Mouse (Mus musculus) frontal cortex, adult (tissue): Measurements from ENCODE around the gene Il12rb2.

ENCODE experiments used
- ATAC-seq: cut with Nextera tagmentation; 2 replicates; pipeline ENCODE4 v1.9.2; 2017; ENCODE audit warnings: mild to moderate bottlenecking, moderate library complexity, mixed read lengths; ENCODE audit not compliant: low TSS enrichment

Il12rb2 gene

DNA sequence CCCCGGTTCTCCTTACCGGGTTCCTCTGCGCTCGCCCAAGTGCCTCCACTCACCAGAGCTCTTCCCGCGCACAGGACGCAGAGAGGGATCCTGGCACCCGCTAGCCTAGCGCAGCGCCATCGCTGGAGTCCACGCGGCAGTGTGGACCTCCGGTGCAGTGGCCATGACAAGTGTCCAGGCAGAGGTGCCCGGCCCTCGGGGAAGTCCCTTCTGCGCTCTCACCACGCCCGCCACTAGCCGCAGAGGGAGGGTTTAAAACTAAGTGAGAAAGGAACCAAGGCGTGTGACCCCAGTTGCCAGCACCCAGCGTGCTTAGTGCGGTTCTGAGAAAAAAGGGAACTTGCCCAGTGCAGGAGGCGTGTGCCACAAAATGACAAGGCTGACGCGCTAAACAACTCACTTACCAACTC, at the start of gene Il12rb2:
TSS of gene Il12rb2 (minus strand) at position 207 of the 410 bp plus-strand sequence.
- peak; percentile 67 for ATAC-seq

DNA sequence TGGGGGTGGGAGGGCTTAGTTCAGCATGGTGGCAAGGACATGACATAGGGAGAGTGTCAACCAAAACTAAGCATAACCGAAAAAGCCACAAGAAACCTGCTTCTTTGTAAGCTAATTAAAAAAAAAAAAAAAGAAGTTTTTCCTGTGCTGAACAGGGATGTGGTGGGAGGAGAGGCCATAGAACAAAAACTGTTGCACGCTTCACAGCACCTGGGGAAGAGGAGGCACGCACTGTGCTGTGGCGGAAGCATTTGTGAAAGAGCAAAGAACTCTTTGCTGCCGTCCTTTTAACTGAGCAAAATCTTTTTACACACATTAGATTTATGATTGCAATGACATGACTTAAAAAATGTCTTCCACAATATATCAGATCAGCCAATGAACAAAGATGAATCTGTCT, 45.8 kb upstream of the Il12rb2 start:
- ATAC-seq, result no peak

DNA sequence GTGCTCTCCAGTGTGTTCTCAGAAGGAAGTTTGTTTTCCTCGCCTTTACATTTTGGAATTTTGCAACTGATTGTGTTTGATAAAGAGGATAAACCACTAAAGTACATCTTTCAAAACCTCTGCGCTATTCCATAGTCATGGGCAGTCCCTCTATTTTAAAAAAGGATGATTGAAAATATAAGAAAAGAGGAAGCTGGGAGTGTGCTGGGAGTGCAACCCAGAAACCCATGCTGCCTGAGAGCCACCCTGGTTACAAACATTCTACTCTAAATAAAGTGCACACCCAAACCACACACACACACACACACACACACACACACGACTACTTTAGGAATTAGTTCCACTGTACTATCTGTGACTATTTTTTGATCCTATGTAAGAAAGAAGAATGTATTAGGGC, 40.6 kb upstream of the Il12rb2 start:
- ATAC-seq, result no peak

DNA sequence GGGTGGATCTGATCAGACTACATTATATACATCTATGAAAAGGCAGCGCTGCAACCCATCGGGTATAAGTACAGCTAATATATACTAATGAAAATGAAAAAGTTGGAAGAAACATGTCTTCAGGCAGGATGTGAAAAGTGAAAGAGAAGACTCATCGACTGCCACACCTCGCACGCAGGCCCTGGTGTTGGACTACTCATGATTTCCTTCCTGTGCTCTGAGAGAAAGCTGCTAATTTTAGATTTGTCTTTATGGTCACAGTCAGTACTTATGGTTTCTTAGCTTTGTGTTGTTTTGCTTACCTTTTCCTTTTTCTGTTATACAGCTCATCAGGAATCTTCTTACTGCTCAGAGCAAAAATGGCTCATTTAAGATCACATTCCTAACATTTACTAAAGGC, 39.3 kb upstream of the Il12rb2 start:
- ATAC-seq, result no peak

DNA sequence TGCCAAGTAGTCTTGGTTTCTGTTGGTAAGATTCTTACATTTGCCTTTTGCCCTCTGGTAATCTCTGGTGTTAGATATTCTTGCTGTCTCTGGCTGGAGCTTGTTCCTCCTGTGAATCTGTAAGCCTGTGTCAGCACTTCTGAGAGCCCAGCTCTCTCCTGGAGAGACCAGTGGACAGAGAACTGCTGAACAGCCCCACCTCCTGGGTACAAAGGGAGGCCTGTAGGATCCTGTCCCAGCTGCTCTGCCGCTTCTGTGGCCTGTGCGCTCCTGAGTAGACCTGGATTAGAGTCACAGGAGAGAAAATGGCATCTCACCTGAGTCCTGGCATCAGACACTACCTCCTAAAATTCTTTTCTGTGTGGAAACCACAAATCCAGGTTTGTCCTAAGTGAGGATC, 37.4 kb upstream of the Il12rb2 start:
- no peak for ATAC-seq

DNA sequence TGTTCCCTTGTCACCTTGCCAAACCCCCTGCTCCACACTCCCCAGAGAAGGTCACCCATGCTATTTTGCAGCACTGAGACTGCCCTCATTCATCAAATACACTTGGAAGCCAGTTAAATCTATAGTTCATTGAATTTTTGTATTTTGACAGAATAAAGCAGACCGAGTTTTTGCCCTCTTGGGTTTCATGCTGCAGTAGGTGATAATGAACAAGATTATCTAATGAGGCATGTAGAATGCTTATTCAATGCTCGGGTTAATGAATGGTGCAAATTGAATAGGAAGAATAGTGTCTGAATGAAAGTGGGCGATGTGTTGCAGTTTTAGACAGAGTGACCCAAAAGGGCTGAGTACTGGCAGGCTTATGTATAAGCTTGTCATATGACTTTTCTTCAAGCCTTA, 29.3 kb upstream of the Il12rb2 start:
- ATAC-seq, result no peak

DNA sequence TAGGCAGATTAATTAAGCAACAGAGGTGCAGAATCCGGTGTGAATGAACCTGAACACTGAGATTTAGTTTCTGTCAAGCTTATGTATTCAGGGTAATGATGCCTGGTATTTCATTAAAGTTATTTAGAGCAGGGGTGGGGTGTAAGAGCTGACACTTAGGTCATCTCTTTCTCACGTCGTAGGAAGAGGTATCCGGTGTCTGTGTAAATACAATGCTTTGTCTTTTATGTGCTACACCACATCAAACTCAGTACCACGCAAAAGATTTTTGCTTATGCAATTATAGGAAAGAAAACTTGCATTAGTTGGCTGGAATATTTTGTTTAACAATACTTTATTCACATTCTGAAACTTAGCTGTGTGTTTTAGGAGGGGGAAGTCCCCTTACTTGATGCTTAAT, 23.6 kb upstream of the Il12rb2 start:
- ATAC-seq, result no peak

DNA sequence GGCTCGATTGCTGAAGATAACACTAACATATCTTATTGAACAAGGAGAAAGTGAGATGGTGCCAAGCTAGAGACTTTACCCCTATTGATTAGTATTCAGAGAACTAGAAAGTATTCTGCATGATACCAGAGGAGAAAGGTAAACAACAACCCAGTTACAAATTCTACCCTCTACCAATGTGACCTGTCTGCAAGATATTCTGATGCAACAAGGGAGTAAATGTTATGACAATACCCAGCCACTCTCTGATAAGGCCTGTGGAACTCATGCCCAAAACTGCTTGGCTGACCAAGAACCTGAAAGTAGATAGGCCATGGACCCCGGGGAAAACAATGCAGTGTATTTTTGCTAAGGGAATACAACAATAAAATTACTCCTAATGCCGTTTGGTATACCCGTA, 10.2 kb downstream of the Il12rb2 start:
- no peak for ATAC-seq

DNA sequence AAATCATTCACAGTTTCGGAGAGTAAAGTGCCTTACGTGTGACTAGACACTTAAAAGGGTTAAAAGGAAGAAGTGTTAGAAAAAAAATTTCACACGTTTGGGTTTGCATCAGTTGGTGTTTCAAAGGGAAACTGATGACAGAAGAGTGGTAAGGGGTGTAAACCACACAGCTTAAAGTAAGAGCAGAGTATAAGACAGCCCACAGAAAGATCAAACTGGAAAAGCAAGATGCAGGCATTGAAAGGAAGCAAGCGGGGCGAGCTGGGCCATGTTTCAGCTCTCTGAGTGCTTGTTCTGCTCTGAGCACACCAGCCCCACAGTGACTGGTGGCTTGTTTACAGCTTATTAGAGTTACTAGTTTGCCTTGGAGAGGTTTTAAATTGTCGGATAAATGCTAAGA, 27.9 kb downstream of the Il12rb2 start:
- ATAC-seq, result no peak

DNA sequence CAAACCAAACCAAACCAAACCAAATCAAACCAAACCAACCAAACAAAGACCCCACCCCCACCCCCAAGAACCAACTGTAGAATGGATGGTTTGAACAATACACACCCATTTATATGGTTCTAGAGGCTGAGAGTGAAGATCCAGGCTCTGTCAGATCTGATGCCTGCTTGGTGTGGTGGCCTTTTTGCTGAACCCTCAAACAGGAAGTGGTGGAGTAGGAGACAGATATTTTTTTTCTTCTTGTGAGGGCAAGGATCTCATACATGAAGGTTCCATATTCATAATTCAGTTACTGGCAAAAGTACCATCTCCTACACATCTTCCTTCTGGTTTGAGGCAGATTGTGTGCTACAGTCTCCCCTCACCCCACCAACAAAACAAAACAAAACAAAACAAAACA, 36.5 kb downstream of the Il12rb2 start:
- no peak for ATAC-seq

DNA sequence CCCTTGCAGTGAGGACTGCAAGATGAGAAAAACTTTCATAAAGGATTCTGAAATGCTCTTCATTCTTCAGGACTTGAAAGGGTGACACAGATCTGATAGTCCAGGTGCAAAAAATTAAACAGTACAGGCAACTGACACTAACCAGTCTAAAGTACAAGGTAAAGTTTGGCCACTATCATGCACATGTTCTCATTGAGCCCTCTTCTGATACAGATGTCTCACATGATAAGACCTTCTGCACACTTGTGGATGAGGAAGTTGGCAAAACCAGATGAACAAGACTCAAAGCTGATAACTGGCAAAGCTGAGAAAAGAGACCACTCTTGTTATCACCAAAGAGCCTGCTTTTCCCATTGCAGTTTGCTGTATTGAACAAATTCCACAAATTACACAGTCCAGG, 38.0 kb downstream of the Il12rb2 start:
- ATAC-seq, result no peak

DNA sequence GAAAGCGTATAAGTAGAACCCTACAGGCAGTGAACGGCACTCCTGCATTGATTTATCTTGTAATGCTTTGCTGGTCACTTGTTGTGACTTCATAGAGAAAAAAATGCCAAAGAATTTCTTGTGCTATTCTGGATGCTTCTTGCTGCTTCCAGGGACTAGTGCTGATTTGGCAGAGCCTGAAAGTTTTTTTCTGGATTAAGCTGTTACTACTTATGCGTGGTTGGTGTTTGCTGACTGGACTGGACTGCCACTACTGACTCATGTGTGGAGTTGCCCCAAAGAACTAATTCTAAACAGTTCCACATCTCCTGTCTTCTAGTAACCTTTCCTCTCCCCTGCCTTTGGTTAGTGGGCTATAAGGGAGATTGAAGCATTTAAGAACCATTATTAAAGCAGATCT, 52.2 kb downstream of the Il12rb2 start:
- peak; percentile 93 for ATAC-seq

DNA sequence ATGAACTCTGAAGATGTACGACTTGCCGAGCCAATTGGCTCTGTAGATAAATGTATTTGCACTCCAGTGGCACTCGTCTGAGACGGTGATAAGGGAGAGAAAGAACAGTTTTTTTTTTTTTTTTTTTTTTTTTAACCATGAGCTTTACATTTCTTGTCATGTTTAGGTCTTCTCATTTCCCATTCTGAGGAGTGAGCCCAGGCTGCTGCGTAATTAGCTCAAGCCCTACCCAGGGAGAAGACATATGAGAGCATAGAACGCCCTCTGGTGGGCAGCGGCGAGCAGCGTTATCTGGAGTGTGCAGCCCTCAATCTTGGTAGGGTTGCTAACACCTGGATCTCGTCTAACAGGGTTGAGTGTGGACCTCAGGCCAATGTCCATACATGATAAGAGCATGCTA, 57.5 kb downstream of the Il12rb2 start:
- ATAC-seq, result peak; percentile 87

DNA sequence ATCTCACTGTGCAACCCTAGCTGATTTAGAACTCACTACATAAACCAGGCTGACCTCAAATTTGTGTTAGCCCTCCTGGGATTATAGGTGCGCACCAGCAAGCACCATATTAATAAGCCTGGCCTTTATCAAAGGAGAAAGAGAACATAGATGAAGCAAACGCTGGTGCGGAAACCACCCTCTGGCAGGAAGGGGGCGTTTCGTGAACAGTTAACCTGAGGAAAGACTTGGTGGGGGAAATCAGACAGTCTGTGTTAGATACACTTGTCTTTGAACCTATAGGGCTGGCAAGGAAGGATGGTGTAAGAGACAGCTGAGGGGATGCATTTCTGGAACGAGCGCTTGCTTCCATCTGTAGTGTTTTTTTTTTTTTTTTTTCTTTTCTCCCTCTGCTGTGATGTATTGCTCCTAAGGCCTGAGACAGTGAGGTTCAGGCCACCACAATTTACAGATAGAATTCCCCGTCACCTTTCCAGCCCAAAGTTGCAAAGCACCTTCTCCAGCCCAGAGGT, 58.1 kb downstream of the Il12rb2 start:
- peak; percentile 29; the same call in 1 of the 2 replicates for ATAC-seq

DNA sequence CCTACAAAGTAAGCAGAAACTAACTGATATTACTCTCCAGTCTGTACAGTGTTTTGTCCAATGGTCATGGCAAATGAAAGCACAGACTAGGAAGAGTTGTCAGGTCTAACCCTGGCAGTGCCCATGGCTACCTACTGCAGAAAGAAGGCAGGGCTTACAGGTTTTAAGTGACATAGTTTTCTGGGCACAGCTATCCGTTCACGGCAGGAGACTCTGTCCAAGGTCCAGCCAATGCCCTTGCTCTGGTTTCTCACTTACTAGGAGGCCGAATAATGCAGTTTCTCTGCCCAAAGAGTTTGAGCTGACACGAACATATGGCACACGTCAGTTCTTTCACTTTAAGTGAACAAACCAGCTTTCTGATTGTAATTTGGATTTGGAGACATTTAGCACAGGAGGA, 58.9 kb downstream of the Il12rb2 start:
- 0 out of 2 replicates have a peak, but pooled peaks have one; percentile 34 for ATAC-seq

DNA sequence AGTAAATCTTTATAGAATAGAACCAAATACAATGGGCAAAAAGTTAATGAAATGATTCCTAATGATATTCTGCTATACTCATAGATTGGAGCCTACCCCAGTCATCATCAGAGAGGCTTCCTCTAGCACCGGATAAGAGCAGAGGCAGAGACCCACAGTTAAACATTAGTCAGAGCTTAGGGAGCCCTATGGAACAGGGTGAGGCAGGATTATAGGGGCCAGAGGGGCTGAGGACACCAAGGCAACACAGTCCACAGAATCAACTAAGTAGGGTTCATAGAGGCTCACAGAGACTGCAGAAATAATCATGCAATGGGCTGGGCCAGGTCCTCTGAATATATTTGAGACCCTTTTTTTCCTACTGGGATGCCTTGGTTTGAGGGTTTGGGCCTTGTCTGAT, 61.3 kb downstream of the Il12rb2 start:
- ATAC-seq, result no peak

DNA sequence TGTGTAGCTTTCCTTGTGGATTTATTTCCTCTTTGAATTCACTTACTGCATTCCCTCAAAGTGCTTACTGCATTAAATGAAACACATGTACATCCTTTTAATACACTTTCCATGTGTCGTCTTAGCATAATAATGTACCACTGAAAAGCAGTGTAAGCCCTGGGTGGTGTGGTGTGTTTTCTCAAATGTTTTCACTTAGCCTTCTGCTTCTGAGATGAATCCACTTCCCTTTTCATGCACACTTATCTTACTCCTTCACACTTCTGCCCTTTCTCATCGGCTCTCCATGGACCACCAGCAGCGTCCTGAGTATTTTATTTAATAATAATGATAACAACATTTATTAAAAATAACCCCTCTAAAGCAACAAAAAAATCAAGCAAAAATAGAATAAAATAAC, 66.2 kb downstream of the Il12rb2 start:
- no peak for ATAC-seq

DNA sequence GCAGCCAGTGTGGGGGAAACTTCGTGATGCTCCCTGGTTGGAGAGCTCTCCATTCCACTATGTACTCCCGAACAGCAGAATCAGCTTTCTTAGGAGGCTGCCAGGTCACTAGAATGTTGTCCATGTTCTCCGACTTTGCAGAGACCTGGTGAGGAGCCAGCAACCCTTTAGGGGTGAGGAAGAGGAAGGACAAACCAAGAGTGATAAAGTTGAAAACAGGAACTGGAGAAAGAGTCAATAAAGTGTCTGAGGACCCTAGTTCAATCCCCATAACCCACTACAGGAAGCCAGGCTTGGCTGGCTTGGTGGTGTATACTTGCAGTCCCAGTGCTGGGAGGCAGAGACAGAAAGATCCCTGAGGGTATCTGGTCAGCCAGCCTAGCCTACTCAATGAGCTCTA, 67.0 kb downstream of the Il12rb2 start:
- ATAC-seq, result no peak

DNA sequence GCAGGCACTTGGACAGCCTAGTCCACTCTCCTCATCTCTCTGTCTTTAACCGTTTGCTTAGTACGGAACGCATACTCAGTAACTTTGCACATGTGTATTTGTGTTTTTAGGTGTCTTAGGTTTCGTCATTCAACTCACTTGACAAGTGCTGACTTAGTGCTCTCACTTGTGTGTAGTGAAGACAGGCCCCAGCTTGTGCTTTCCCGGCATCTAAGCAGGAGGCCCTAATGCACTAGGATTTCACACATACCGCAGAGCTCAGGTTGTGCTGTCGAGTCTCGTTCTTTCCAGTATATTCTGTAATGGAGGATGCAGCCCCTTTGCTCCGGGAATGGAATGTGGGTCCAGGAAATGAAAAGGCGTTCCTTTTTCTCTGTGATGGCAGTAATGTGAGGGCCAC, 72.8 kb downstream of the Il12rb2 start:
- no peak for ATAC-seq

DNA sequence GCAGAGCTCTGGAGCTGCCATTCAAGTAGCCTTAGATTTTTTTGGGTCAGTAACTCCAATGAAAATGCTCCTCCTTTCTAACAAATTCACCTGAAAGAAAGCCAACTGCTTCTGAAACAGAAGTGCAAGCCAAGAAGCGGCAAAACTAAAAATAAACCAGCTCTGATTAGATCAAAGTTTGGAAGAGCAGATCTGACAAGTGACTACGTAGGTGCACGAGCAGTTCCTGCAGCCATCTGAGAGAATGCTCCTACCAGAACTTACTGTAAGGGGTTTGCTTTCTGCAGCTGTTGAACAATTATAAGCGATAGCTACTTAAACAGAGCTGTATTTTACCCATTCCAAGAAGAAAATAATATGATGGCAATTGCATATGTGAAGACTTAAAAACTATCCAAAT, 73.5 kb downstream of the Il12rb2 start:
- ATAC-seq, result 0 out of 2 replicates have a peak, but pooled peaks have one; percentile 7

DNA sequence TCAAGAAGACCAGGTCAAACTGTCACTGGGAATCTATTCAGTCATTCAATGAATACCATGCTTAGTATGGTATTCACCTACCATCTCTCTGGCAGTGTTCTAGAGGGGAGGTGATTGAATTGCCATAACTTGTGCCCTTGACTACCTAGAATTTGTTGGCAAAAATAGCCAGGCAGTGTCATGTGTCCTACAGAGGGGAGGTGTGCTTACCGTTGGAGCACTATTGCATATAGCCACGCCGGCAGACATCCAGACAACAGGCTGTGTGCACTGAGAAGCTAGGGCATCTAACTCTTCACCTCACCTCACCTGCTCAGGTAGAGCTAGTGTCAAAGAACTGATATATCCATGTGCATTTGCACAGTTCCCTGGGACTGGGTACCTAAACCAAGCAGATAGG, 74.8 kb downstream of the Il12rb2 start:
- no peak for ATAC-seq

DNA sequence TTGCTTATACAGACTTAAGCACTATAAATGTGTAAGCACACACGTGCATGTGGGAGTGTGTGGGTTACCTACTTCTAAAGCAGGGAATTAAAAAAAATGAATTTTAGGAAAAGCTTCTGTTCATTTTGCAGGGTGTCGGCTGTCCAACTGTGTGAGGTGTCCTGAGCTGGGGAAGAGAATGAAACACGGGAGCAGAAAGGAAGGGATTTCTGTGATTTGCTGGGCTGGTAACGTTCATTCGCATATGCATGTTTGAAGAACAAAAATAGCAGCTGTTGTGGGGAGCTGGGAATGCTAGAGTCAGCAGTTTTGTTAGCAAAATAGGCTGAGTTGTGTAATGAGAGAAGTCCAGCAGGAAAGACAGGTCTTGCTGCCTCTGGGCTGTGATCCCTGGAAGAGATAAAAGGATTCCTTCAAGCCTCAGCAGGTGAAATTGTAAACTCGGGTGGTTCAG, 75.3 kb downstream of the Il12rb2 start:
- peak; percentile 74 for ATAC-seq

DNA sequence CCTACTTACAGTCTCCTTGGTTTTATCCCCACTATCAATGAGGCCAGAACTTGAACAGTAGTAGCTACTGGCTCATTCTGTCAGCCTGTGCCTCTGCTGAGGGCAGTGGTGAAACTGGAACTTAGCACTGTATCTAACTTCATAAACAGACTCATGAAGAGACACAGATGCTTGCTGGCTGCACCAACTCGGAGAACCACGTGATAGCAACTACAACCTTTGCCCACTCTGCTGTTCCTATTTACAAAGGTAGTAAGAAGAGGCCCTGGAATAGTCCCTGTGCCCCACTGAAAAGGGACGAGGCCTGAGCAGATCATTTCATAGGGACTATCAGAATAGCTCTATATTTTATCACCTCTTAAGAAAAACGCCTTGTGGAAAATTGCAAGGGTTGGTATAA, 75.7 kb downstream of the Il12rb2 start:
- ATAC-seq, result peak; percentile 36

DNA sequence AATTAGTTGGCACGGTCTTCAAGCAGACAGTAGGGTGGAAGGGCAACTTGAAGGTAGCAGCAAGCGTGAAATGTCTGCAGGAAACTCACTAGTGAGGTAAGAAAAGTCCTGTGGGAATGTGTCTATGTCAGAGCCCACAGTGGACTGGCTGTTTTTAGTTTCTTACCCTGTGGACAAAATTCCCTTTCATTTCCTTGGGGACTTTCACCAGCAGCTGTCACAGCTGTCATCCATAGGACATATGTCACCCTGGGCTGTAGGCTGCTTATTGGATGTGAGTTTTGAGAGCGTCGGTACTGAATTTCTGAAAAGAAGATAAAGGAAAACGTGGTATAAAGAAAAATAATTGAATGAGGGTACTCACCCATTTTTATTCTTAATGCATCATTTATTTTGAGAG, 77.2 kb downstream of the Il12rb2 start:
- ATAC-seq, result no peak

DNA sequence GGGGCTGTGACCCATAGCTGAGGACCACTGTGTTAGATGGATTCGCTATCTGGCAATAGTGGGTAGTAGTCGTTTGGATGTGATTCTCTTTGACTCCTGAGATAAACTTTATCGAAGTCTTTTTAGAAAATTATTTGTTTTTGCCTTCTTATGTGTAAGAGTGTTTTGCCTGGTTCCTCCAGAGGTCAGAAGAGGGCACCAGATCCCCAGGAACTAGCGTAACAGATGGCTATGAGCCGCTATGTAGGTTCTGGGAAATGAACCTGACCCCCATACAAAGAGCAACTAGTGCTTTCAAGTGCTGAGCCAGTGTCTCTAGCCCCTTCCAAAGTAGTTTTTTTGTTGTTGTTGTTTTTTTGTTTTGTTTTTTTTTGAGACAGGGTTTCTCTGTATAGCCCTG, 79.9 kb downstream of the Il12rb2 start:
- no peak for ATAC-seq
